Mouse (Mus musculus) brown adipose tissue, adult 24 weeks (tissue): ENCODE data around the gene Tpst2. TPM values are rescaled to one million over a fixed set of nuclear protein-coding genes. Genes with fewer than 3 reads are reported as not detected.

ENCODE experiments used
- H3K27ac ChIP-seq: fragments of 200-500 bp; replicated peaks from 2 replicates; pipeline ENCODE4 v1.5.1; 2012; ENCODE audit warnings: low read depth, mild to moderate bottlenecking, low read length
- H3K4me1 ChIP-seq: fragments of 200-500 bp; 2 replicates; pipeline ENCODE4 v1.6.1; 2012; ENCODE audit warnings: low read length, mixed read lengths; ENCODE audit not compliant: control insufficient read depth, insufficient read depth, insufficient read length
- H3K4me3 ChIP-seq: fragments of 200-500 bp; 2 replicates; pipeline ENCODE4 v1.5.1; 2012; ENCODE audit warnings: low read depth, mild to moderate bottlenecking, low read length, moderate library complexity; ENCODE audit not compliant: insufficient read depth
- polyA plus RNA-seq: library from polyadenylated mRNA; stranded (reverse); fragments of >200 nt; gene quantifications from 2 replicates; pipeline ENCODE4 v1.2.4, GENCODE M21; 2012; ENCODE audit not compliant: missing spikeins, insufficient read depth, insufficient read length

The Tpst2 gene
- polyA plus RNA-seq, 1 experiment: 30.1 TPM

- no peak overlapping the region for H3K4me3 ChIP-seq
- H3K27ac ChIP-seq: 0 out of 2 replicates have a peak overlapping the region, but pooled peaks have one; percentile 4
- peaks cover 73% of the 10 kb centered on the region for H3K4me1 ChIP-seq
Observed at GRCm38 (mm10) chr5:112293800-112294199, 17.3 kb downstream of the Tpst2 start.

- H3K27ac ChIP-seq: no peak overlapping the region
- peaks cover 82% of the 10 kb centered on the region for H3K4me1 ChIP-seq
- H3K4me3 ChIP-seq: no peak overlapping the region
Observed at GRCm38 (mm10) chr5:112294696-112295095, 18.2 kb downstream of the Tpst2 start.

- H3K27ac ChIP-seq: 0 out of 2 replicates have a peak overlapping the region, but pooled peaks have one; percentile 4
- H3K4me1 ChIP-seq: peaks cover 85% of the 10 kb centered on the region
Observed at GRCm38 (mm10) chr5:112295162-112295561, 18.7 kb downstream of the Tpst2 start.

GRCm38 (mm10) chr5:112295564-112295963 lies 19.1 kb downstream of the Tpst2 start:
- peaks cover 85% of the 10 kb centered on the region for H3K4me1 ChIP-seq
- 0 out of 2 replicates have a peak overlapping the region, but pooled peaks have one; percentile 4 for H3K27ac ChIP-seq
- no peak overlapping the region for H3K4me3 ChIP-seq

More at GRCm38 (mm10) chr5:112295162-112295561, 18.7 kb downstream of the Tpst2 start:
- H3K4me3 ChIP-seq: no peak overlapping the region

- Histone ChIP-seq H3K4me3 (no peak overlapping the region), H3K27ac (peak overlapping the region; percentile 50), H3K4me1 (peaks cover 79% of the 10 kb centered on the region)
Observed at GRCm38 (mm10) chr5:112296404-112297181, 20.1 kb downstream of the Tpst2 start.

- Histone ChIP-seq H3K27ac (peak overlapping the region; percentile 50), H3K4me3 (no peak overlapping the region), H3K4me1 (peaks cover 77% of the 10 kb centered on the region)
Observed at GRCm38 (mm10) chr5:112297257-112297656, 20.8 kb downstream of the Tpst2 start.

GRCm38 (mm10) chr5:112298226-112298988 lies 21.9 kb downstream of the Tpst2 start:
- Histone ChIP-seq H3K27ac (peak overlapping the region; percentile 52), H3K4me1 (peaks cover 71% of the 10 kb centered on the region), H3K4me3 (no peak overlapping the region)

GRCm38 (mm10) chr5:112299399-112299798 lies 22.9 kb downstream of the Tpst2 start:
- H3K27ac ChIP-seq: peak overlapping the region; percentile 52
- H3K4me1 ChIP-seq: peaks cover 64% of the 10 kb centered on the region
- no peak overlapping the region for H3K4me3 ChIP-seq

GRCm38 (mm10) chr5:112300112-112300511 lies 23.6 kb downstream of the Tpst2 start:
- Histone ChIP-seq H3K4me1 (peaks cover 57% of the 10 kb centered on the region), H3K27ac (no peak overlapping the region), H3K4me3 (no peak overlapping the region)

- H3K4me1 ChIP-seq: peaks cover 50% of the 10 kb centered on the region
- no peak overlapping the region for H3K4me3 ChIP-seq
- no peak overlapping the region for H3K27ac ChIP-seq
Observed at GRCm38 (mm10) chr5:112300721-112301308, 24.3 kb downstream of the Tpst2 start.

- peaks cover 46% of the 10 kb centered on the region for H3K4me1 ChIP-seq
- no peak overlapping the region for H3K27ac ChIP-seq
- H3K4me3 ChIP-seq: no peak overlapping the region
Observed at GRCm38 (mm10) chr5:112301694-112302093, 25.2 kb downstream of the Tpst2 start.

GRCm38 (mm10) chr5:112302310-112302709 lies 25.8 kb downstream of the Tpst2 start:
- peaks cover 40% of the 10 kb centered on the region for H3K4me1 ChIP-seq
- no peak overlapping the region for H3K4me3 ChIP-seq
- no peak overlapping the region; the same call in 1 of the 2 replicates for H3K27ac ChIP-seq

- H3K27ac ChIP-seq: no peak overlapping the region
- no peak overlapping the region for H3K4me3 ChIP-seq
- H3K4me1 ChIP-seq: peaks cover 10% of the 10 kb centered on the region; the same call in 1 of the 2 replicates
Observed at GRCm38 (mm10) chr5:112305842-112306241, 29.4 kb downstream of the Tpst2 start.

- Histone ChIP-seq H3K27ac (no peak overlapping the region), H3K4me3 (no peak overlapping the region), H3K4me1 (no peaks in the 10 kb centered on the region; the same call in 1 of the 2 replicates)
Observed at GRCm38 (mm10) chr5:112313222-112313885, 36.9 kb downstream of the Tpst2 start.
